Mouse (Mus musculus) lung, postnatal 0 days (tissue): ENCODE measurements at regions not wholly inside any gene's neighbourhood (a gene's known extent, or its start where the extent isn't known, plus 50 kb on each side); places are given as distances from the start of the nearest gene placed in this dataset.

Source experiments
- CTCF ChIP-seq: IDR thresholded peaks from 2 replicates; pipeline ENCODE4 v1.5.1; 2016; ENCODE audit warnings: antibody characterized with exemption, mild to moderate bottlenecking
- EP300 ChIP-seq: IDR thresholded peaks from 2 replicates; pipeline ENCODE4 v1.6.1; 2016; ENCODE audit warnings: antibody characterized with exemption, mild to moderate bottlenecking, control low read depth

- TF ChIP-seq CTCF: no peak
- no peak for TF ChIP-seq EP300
These were observed 110.1 kb upstream of the Rack1 start for GRCm38 (mm10) chr11:48690070-48690469.
